Mouse (Mus musculus) B cell, adult 2 months (primary cell): ENCODE results near the gene Smyd5.
"Not testable (repeated sequence)": the region's sequence is repeated elsewhere in the genome, so short reads cannot be mapped to it uniquely, and the experiment has no call there.

ENCODE experiments used
- DNase-seq, 2 experiments: peaks; one replicate each; pipeline ENCODE4 v3.0.0; 2022

The Smyd5 gene

GRCm38 (mm10) chr6:85450140-85450539 is 18.4 kb downstream of the Smyd5 start:
- not testable (repeated sequence) for DNase-seq

- DNase-seq: peak; percentile 96
These were observed 19.2 kb downstream of the Smyd5 start, which contains the start of gene Cct7 for GRCm38 (mm10) chr6:85450697-85451663. Gene Cct7, plus strand, starts transcription at chr6:85451514.

- peak; percentile 95 to 96 for DNase-seq
These were observed 20.0 kb downstream of the Smyd5 start, which contains the start of gene Pradc1 for GRCm38 (mm10) chr6:85451664-85452410. Gene Pradc1, minus strand, starts transcription at chr6:85451970.

- DNase-seq: no peak
These were observed 20.5 kb downstream of the Smyd5 start for GRCm38 (mm10) chr6:85452411-85452665.

- peak in 1 of 2 experiments; percentile 8 for DNase-seq
These were observed 21.0 kb downstream of the Smyd5 start for GRCm38 (mm10) chr6:85452816-85453215.

GRCm38 (mm10) chr6:85459621-85460020 is 27.8 kb downstream of the Smyd5 start:
- DNase-seq: no peak

GRCm38 (mm10) chr6:85465381-85465780 is 33.6 kb downstream of the Smyd5 start:
- DNase-seq: no peak

GRCm38 (mm10) chr6:85469660-85470430 is 38.1 kb downstream of the Smyd5 start:
- DNase-seq: no peak

- no peak for DNase-seq
These were observed 40.2 kb downstream of the Smyd5 start for GRCm38 (mm10) chr6:85471962-85472361.

GRCm38 (mm10) chr6:85472542-85472941 is 40.8 kb downstream of the Smyd5 start:
- no peak for DNase-seq

- DNase-seq: no peak
These were observed 43.8 kb downstream of the Smyd5 start for GRCm38 (mm10) chr6:85475581-85475980.

GRCm38 (mm10) chr6:85477366-85477917 is 45.7 kb downstream of the Smyd5 start:
- peak; percentile 59 to 65 for DNase-seq

- DNase-seq: no peak
These were observed 46.6 kb downstream of the Smyd5 start for GRCm38 (mm10) chr6:85478416-85478815.

GRCm38 (mm10) chr6:85479979-85480378 is 48.2 kb downstream of the Smyd5 start:
- no peak for DNase-seq

- DNase-seq: no peak
These were observed 48.9 kb downstream of the Smyd5 start for GRCm38 (mm10) chr6:85480685-85481084.

GRCm38 (mm10) chr6:85483843-85484721 is 52.3 kb downstream of the Smyd5 start:
- no peak for DNase-seq

GRCm38 (mm10) chr6:85485738-85486137 is 53.9 kb downstream of the Smyd5 start:
- no peak for DNase-seq

GRCm38 (mm10) chr6:85488510-85488909 is 56.7 kb downstream of the Smyd5 start:
- no peak for DNase-seq

- DNase-seq: no peak
These were observed 57.9 kb downstream of the Smyd5 start for GRCm38 (mm10) chr6:85489717-85490116.

- DNase-seq: no peak
These were observed 58.5 kb downstream of the Smyd5 start for GRCm38 (mm10) chr6:85490252-85490651.

GRCm38 (mm10) chr6:85491606-85492005 is 59.8 kb downstream of the Smyd5 start:
- DNase-seq: no peak
